Mouse (Mus musculus) CD4-positive, CD25-positive, alpha-beta regulatory T cell, adult 4 months (primary cell): ENCODE results near the gene Ramac. TPM values are rescaled to one million over a fixed set of nuclear protein-coding genes. Genes with fewer than 3 reads are reported as not detected.

Experiments used
- ATAC-seq: one replicate; pipeline ENCODE4 v1.8.0; 2017
- polyA plus RNA-seq, 2 experiments: library from polyadenylated mRNA; unstranded; fragments of 100-300 nt; shearing (Covaris generic); gene quantifications; one replicate each; pipeline ENCODE4 v1.2.1; 2017

The Ramac gene
- polyA plus RNA-seq, 2 experiments from 2014 or later = 154 to 162 TPM

GRCm38 (mm10) chr7:81788536-81788935 is 25.8 kb downstream of the Ramac start:
- ATAC-seq = no peak

- peak; percentile 90 for ATAC-seq
Measured at GRCm38 (mm10) chr7:81789095-81789757, 26.5 kb downstream of the Ramac start, which contains the start of gene 3110040N11Rik. Gene 3110040N11Rik (minus strand): TSS chr7:81789478.

GRCm38 (mm10) chr7:81806067-81806466 is 43.3 kb downstream of the Ramac start:
- ATAC-seq = no peak

Other genes with a start within 250 kb of the Ramac start
- gene Fsd2, start 196.0 kb upstream of the Ramac start, polyA plus RNA-seq = 1 to 10 TPM; 5.3 to 6.4 TPM
- 1 to 10 TPM; 3.1 to 5.5 TPM for gene Whamm, start 191.7 kb upstream of the Ramac start, polyA plus RNA-seq
- gene Homer2, start 55.4 kb upstream of the Ramac start, polyA plus RNA-seq = under 1 TPM in 1 of 2 experiments, not detected in 1; 0.70 TPM
- 10 to 100 TPM; 63.4 to 65.7 TPM for gene 3110040N11Rik, start 26.6 kb downstream of the Ramac start, polyA plus RNA-seq
- 10 to 100 TPM; 16.3 to 19.1 TPM for gene Btbd1, start 66.5 kb downstream of the Ramac start, polyA plus RNA-seq
- gene Gm10160, start 92.9 kb downstream of the Ramac start, polyA plus RNA-seq = not detected
- gene Tm6sf1, start 96.1 kb downstream of the Ramac start, polyA plus RNA-seq = 1 to 10 TPM; 8.6 to 8.8 TPM
- 1 to 10 TPM; 7.5 to 8.7 TPM for gene Hdgfl3, start 171.5 kb downstream of the Ramac start, polyA plus RNA-seq
- gene Bnc1, start 229.4 kb downstream of the Ramac start, polyA plus RNA-seq = not detected